Mouse (Mus musculus) adrenal gland, adult 18-20 months (tissue): Measurements from ENCODE around the gene Atp8a2. TPM values are rescaled to one million over a fixed set of nuclear protein-coding genes. Genes with fewer than 3 reads are reported as not detected.

Experiments
- DNase-seq, 2 experiments: peaks; one replicate each; pipeline ENCODE4 v3.0.0; 2021 to 2022; ENCODE audit warnings: low spot score in 2 of 2
- total RNA-seq, 2 experiments: library from RNA; stranded (reverse); gene quantifications; 1 replicate in 1 of 2; 2 replicates in 1 of 2; pipeline ENCODE4 v1.2.3; 2021

Atp8a2 gene
- total RNA-seq, 2 experiments from 2014 or later, result 1.1 to 2.0 TPM

- no peak for DNase-seq
These were observed 397.5 kb downstream of the Atp8a2 start for GRCm38 (mm10) chr14:59799511-59799910.

GRCm38 (mm10) chr14:59793841-59794240 is 403.1 kb downstream of the Atp8a2 start:
- no peak for DNase-seq

DNA sequence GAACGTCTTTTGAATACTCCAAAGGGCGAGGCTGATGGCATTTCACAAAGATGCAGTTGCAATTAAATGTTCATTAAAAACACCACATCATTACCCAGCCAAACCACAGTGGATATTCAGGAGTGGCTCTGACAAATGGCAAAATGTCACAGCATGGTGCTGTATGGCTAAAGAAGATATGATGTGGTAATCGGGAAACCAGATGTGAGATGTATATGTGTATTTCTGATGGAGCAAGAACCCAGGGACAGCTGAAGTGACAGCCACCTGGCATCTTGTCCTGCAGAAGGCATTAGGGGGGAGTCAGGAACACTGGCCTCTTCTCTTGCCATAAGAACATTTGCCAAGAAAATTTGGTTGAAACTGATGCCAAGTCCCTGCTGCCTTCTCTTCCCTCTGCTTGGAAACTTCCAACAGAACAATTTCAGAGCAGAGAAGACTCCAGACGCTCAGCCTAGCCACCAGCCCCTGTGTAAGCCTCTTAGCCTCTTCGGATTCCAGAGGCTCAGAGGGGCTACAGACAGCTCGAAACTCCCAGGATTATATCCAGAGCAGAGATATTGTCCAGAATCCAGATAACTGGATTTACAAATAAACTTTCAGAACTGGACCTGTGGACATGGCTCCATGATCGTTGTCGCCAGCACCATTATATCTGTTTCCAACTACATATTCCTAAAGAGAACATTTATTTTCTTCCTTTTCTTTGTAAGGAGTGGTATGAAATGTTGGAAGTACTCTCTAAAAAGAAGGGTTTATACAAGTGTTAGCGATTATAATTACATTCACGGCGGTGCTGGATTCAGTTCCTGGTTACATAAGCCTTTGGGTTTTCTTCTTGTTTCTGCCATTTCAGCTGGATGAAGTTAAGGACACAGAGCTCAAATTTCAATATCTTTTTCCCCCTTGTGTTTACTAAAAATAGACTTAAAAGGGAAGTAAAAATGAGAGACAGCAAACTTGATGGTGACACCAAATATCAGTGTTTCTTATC is 413.3 kb downstream of the Atp8a2 start:
- DNase-seq, result no peak

GRCm38 (mm10) chr14:59780391-59780790 is 416.6 kb downstream of the Atp8a2 start:
- DNase-seq, result no peak

DNA sequence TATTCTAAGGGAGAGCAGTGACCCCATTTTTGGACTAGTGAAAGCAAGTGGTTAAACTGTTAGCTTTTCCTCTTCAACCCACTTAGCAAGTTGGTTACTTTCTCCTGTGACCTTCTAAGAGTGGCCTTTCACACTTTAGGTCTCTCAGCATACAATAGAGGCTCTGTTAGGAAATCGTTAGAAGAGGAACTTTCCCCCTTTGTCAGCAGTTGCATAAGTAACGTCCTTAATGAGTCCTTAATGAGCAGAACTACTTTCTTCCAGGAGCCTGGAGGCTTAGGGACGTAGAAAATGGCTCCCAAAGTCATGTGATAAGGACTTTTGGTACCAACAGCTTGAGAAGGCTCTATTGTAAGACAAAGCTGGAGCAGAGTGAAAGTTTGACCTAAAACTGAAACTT is 434.8 kb downstream of the Atp8a2 start:
- no peak for DNase-seq

- no peak for DNase-seq
These were observed 437.0 kb downstream of the Atp8a2 start for GRCm38 (mm10) chr14:59759900-59760493.

- no peak for DNase-seq
These were observed 437.7 kb downstream of the Atp8a2 start for GRCm38 (mm10) chr14:59759196-59759839.

DNA sequence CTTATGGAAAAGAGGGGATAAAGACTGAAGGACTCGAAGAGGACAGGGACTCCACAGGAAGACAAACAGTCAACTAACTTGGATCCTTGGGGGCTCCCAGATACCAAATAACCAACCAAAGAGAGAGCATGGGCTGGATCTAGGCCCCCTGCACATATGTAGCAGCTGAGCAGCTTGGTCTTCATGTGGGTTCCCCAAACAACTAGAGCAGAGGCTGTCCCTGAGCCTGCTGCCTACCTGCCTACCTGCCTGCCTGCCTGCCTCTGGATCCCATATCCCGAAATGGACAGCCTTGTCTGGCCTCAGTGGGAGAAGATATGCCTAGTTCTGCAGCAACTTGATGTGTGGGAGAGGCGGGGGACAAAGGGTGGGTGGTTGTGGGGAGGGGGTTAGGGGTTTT is 444.6 kb downstream of the Atp8a2 start:
- DNase-seq, result no peak

DNA sequence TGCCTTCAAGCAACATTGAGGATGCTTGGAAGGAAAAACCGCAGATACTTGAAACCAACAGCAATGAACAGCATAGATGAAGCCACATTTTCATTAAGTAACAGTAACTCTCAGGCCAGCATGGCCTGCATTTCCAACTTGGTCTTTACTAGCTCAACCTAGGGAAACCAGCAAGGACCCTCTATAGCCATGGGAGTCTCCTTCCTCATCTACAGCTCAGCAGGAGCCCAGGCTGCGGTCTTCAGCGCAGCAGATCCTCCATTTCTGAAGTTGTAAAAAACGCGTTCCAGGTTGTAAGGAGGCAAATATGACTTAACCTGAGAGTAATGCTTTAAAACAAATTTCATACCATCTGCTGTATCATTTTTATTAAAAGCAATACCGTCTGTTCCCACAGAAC is 447.0 kb downstream of the Atp8a2 start:
- DNase-seq, result no peak

- DNase-seq, result no peak
These were observed 451.3 kb downstream of the Atp8a2 start for GRCm38 (mm10) chr14:59745676-59746075.

DNA sequence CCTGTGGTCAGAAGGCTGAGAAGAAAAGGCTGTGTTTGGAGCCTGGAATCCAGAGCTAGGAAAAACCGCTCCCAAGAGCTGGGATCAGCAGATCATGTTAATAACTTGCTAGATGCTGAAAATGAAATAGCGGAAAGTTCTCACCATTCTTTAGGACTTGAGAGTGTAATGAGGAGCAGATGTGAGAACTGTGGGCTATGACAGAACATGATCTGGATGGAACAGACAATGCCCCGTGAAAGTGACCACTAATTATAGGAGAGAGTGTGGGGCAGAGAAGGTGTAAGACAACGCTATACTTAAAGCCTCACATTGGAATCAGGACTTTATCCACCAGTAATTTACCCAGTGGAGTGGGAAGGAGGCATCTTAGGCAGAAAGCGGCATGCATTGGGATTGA is 455.2 kb downstream of the Atp8a2 start:
- no peak for DNase-seq

DNA sequence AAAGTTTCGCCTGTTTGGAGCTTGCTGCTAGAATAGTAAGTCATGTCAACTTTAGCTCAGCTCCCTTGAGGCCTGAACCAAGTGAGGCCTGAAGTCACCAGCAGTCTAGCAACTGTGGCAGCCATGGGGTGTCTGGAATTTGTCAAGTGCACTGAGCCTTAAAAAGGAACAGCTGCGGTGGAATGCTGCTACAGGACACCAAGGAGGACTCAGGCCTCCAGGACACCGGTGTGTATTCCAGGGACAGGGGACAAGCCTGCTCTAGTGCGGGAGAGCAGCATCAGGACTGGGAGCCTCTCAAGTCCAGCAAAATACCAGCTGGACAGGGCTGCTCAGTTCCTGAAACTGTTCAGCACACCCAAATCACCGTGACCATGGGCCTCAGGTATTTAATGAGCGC is 457.5 kb downstream of the Atp8a2 start:
- no peak for DNase-seq

DNA sequence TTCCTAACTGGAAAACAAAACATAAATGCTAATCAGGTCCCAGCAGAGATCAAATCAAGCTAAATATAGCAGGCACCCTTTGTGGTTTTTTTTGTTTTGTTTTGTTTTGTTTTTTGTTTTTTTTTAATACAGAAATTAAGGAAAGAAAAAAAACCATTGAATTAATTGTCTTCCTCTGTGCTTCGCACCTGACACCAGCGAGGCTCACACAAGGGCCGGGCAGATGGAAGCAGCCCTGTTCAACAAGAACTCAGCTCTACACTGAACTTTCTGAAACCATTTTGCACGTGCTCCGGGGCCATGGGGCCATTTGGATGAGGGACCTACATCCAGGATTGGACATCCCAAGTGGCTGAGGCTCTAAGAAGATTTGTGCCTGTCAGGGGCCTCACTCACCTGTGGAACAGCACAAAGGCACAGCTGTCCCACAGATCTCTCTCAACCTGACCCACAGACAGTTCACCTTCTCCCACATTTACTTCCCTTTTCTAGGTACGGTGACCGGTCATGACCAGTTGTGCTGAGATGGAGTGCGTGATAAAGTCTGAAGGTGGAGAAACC is 459.2 kb downstream of the Atp8a2 start:
- no peak for DNase-seq

- no peak for DNase-seq
These were observed 459.9 kb downstream of the Atp8a2 start for GRCm38 (mm10) chr14:59736861-59737700.

DNA sequence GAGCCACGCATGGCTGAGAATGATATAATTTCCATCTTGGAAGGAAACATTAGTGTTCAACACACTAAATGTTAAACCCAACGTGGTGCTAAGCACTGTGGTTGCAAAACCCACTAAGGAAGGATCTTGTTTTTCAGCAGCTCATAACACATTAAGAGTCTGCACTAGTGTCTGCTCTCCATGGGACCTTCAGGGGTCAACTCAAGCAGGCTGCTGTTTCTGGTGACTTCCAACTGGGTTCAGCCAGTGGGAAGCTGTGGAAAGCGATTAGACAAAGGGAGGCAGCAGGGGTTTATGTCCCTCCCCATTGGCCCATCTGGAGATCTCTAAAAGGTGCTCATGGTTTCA is 467.0 kb downstream of the Atp8a2 start:
- DNase-seq, result no peak

- no peak for DNase-seq
These were observed 467.5 kb downstream of the Atp8a2 start for GRCm38 (mm10) chr14:59729298-59730042.

DNA sequence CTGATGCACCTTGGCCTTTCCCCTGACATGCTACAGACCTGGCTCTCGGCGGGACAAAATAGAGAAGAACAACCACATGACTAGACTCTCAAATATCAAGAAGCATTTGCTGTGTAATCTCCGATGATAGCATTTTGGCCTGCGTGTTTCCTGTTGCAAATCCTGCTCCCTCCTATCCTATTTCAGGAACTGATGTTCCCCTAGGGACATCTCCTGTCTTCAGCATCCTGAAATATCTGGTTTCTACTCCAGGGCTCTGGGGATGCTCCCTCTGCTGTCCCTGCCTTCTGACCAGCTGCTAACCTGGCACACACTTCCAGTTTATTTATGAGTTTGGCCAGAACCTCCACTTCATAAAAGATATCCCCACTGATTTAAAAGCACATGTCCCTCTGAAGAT is 470.0 kb downstream of the Atp8a2 start:
- no peak for DNase-seq

GRCm38 (mm10) chr14:59723163-59723562 is 473.8 kb downstream of the Atp8a2 start:
- DNase-seq, result no peak

GRCm38 (mm10) chr14:59721957-59722356 is 475.0 kb downstream of the Atp8a2 start:
- no peak for DNase-seq

- no peak for DNase-seq
These were observed 475.6 kb downstream of the Atp8a2 start for GRCm38 (mm10) chr14:59721356-59721755.
